In genomic region chr2:37358633-37359540, GRCm38 (mm10) we compare ENCODE assay signal across 8 mouse cellular contexts. TPM values are rescaled to one million over a fixed set of nuclear protein-coding genes. Genes with fewer than 3 reads are reported as not detected.
DNase-seq lines count a peak whose midpoint lies in the region; ATAC-seq and TF ChIP-seq lines count a peak whose summit lies in the region.

Pdcl (minus strand) TSS chr2:37359332.

- ATAC-seq in activated CD4-positive, CD25-positive, alpha-beta regulatory T cell, adult 4 months = peak; percentile 95

- peak; percentile 85 to 89 for DNase-seq in gastrocnemius, adult 8-10 months (ENCODE audit: low spot score in 2 of 2)
- DNase-seq in hindlimb bud, embryonic 11.5 days (ENCODE audit: extremely low spot score, low read depth, low spot score) = peak; percentile 83
- peak; percentile 78 to 91 for DNase-seq in left cerebral cortex, adult 8-10 months (ENCODE audit: low spot score in 2 of 2)
- peak; percentile 94 to 96 for DNase-seq in right cerebral cortex, postnatal 10 days (ENCODE audit: low spot score in 2 of 2)
- DNase-seq in urinary bladder, postnatal 25 days (ENCODE audit: low spot score) = peak; percentile 80

- H3K27me3 ChIP-seq in megakaryocyte, embryonic 14.5 days (replicated peaks) = no peaks in the 10 kb centered on the region

- H3K4me1 ChIP-seq in cortical plate, adult 2 months (ENCODE audit: control insufficient read depth, insufficient read depth, low read length) = peaks cover 1% of the 10 kb centered on the region; the same call in 1 of the 2 replicates
- peaks cover 34% of the 10 kb centered on the region for H3K4me1 ChIP-seq in megakaryocyte, embryonic 14.5 days

- H3K9me3 ChIP-seq in megakaryocyte, embryonic 14.5 days = peaks cover 3% of the 10 kb centered on the region

- peak within 1 kb of the TSS; percentile 81 for H3K4me3 ChIP-seq in cortical plate, adult 2 months (ENCODE audit: insufficient read depth, low read length)
- H3K4me3 ChIP-seq in megakaryocyte, embryonic 14.5 days (replicated peaks) = peak within 1 kb of the TSS; percentile 98

- H3K27ac ChIP-seq in cortical plate, adult 2 months (ENCODE audit: insufficient read depth, low read length) = peak within 1 kb of the TSS; percentile 77

- H3K36me3 ChIP-seq in megakaryocyte, embryonic 14.5 days (replicated peaks; ENCODE audit: low read length) = peaks cover 37% of the 10 kb centered on the region

- no peak for TF ChIP-seq CTCF in cortical plate, adult 2 months (IDR thresholded peaks at IDR 0.05; ENCODE audit: extremely low read depth, insufficient read depth, low read length)

- peak; percentile 49; the same call in 1 of the 2 replicates for TF ChIP-seq POLR2A in cortical plate, adult 2 months (IDR thresholded peaks at IDR 0.05; ENCODE audit: extremely low read depth, insufficient read depth, low read length)

RNA-seq across cellular contexts. Expression of gene Pdcl, which starts in this region (rescaled TPM):
- 10 to 100 TPM; 25.1 to 31.3 TPM for polyA plus RNA-seq in activated CD4-positive, CD25-positive, alpha-beta regulatory T cell, adult 4 months (2017; shearing (Covaris generic))
- 21.5 and 22.1 TPM in 2 replicates for polyA plus RNA-seq in cortical plate, adult 2 months (2012; rRNA removed)
- total RNA-seq in gastrocnemius, adult 8-10 months (2022) = 10 to 100 TPM in 1 of 4 experiments, 1 to 10 TPM in 3; 8.2 to 11.7 (median 8.9) TPM
- total RNA-seq in left cerebral cortex, adult 8-10 months (2022) = 10 to 100 TPM; 21.7 to 27.5 (median 23.7) TPM
- 12.0 TPM in 1 of 2 replicates, not detected in the other for polyA plus RNA-seq in megakaryocyte, embryonic 14.5 days (2012; ENCODE audit: insufficient read depth, low replicate concordance)

Comparison
In these comparisons a context has a peak if more than half of its experiments do, and no peak if none do; other contexts are left out.
1. Peak in every context shown above with its lines: DNase-seq, ATAC-seq, H3K4me3 ChIP-seq and H3K27ac ChIP-seq.